Mouse (Mus musculus): ENCODE results near the gene Enox1.

DNA sequence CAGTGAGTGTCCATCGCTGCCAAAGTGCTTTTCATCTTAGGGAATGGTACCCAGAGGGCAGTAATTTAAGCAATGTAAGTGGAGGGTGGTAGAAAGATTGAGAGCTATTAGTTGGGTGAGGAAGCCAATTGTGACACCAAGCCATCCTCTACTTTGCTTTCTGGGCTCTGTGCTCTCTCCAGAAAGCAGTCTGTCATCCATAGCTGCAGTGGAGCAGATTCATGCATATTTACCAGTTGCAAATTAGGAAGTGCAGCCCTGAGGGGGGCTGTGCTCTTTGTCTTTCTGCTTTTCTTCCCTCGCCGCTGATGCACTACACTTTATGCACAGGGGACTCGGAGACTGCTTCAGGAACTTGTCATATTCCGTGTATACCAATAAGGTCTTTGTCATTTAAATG lies 221.3 kb downstream of the Enox1 start:
- TF ChIP-seq POLR2A (IDR thresholded peaks at IDR 0.05; ENCODE audit: borderline replicate concordance, control insufficient read depth, low read depth, low read length), result no peak
- no peak for TF ChIP-seq CTCF (IDR thresholded peaks at IDR 0.05; ENCODE audit: control insufficient read depth, insufficient read depth, low read length)
